Mouse (Mus musculus) central nervous system, embryonic 14 days (tissue): ENCODE measurements around the gene Tmem104. TPM values are rescaled to one million over a fixed set of nuclear protein-coding genes. Genes with fewer than 3 reads are reported as not detected.

ENCODE experiments used
- polyA plus RNA-seq: library from polyadenylated mRNA; depleted of rRNA; stranded (reverse); fragments of >200 nt; gene quantifications from 2 replicates; pipeline ENCODE4 v1.2.3, GENCODE M21; 2012; rRNA removed

Tmem104 gene
- polyA plus RNA-seq = 5.6 and 6.9 TPM in 2 replicates

DNA sequence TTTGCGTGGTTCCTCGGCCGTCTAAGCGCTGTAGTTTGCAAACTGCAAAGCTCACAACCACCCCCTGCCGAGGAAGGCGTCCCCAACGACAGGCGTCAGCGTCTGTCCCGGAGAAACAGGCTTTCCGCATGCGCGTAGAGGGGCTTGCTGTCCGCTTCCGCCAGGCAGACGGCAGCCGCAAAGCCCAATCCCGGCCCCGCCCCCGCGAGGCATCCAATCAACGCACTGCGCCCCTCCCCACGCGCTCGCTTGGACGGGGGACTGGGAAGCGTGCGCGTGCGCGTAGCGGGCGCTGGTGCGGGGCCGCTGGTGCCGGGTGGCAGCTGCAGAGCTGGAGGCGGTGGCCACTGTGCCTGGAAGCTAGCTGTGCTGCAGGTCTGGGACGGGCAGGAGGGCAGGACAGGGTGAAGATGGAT, at the start of gene Tmem104:
Gene Tmem104 (plus strand): TSS at position 264 of the 416 bp plus-strand sequence.

DNA sequence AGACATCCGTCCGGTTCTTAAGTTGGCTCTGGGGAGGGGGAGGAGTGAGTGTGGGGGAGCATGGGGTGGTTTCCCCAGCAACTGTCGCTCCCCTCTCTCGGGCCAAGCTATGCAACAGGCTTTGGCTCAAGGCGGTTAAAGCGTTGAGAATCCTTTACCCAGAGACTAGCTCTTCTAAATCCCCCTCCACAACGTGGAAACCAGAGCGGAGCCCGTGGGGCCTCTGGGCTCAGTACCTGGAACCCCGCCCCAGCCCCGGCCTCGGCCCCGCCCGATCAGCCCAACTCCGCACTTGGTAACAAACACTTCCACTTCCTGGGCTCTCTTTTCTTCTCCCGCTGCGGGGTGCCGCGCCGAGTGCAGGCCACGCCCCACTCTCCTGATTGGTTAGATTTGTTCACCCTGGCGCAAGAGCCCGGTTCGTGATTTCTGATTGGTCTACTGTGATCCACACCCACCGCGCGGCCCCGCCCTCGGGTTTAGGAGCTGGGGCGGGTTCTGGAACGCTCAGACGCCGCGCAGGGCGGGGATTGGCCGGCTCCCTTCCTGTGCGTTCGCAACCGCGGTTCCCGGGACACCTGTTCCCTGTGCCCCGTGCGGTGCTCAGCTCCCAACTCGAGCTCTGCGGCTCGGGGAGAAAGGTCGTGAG, 24.3 kb upstream of the Tmem104 start, which contains the start of gene Slc9a3r1:
Gene Slc9a3r1 (plus strand): TSS at position 510 of the 649 bp plus-strand sequence.

DNA sequence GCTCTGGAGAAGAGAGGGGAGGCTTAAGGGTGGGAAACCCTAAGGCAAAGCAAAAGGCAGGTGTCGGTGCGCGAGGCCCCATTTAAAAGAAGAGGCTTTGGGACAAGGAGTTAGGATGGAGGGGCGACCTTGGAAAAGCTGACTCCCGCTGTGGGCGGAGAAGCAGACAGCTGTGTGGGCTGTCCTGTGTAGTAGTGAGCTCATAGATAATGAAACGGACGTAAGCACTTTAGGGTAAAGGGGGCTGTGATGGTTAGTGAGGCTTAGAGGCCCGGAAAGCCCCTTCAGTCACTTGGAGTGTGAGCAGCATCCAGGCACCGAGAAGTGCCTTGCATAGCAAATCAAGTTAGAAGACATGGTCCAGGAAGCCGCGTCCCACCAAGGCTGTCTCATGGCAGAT, 406 bp downstream of the Tmem104 start, which contains the start of gene Nat9:
Gene Nat9 (minus strand): TSS at position 167 of the 400 bp plus-strand sequence.

DNA sequence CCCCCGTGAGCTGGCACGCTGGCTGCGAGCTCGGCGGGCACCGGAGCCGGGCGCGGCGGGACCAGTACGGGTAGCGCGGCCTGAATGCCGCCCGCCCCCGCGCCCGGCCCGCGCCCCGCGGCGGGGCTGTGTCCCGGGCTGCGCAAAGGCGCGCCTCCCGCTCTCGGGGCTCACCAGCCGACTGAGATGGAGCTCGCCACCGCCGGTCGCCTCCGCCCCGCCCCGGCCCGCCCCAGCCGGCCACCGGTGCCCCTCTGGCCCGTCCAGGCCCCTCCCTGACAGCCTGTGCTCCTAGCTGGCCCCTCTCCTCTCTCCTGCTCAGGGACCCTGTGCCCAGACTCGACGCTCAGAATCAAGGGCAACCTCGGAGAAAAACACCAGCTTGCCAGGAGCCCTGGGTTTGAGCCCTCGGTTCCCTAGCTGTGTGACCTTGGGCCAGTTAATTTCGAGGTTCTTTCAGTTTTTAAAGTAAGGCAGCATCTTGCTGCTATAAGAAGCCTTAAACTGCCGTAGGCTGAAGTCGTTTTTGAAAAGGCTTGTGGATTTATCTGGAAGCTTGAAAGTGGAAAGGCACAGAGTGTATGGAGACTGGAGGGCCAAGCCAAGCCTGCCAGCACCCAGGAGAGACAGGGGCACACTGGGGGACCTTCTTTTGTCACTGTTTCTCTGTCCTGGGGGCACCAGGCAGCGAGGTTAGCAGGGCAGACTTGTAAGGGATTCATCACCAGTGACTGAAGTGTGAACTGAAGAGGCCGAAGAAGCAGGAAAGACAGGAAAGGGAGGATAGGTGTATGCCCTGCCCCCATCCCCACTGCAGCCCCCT, 80.0 kb downstream of the Tmem104 start, which contains the start of gene Grin2c:
Gene Grin2c (minus strand): TSS at position 183 of the 823 bp plus-strand sequence.

DNA sequence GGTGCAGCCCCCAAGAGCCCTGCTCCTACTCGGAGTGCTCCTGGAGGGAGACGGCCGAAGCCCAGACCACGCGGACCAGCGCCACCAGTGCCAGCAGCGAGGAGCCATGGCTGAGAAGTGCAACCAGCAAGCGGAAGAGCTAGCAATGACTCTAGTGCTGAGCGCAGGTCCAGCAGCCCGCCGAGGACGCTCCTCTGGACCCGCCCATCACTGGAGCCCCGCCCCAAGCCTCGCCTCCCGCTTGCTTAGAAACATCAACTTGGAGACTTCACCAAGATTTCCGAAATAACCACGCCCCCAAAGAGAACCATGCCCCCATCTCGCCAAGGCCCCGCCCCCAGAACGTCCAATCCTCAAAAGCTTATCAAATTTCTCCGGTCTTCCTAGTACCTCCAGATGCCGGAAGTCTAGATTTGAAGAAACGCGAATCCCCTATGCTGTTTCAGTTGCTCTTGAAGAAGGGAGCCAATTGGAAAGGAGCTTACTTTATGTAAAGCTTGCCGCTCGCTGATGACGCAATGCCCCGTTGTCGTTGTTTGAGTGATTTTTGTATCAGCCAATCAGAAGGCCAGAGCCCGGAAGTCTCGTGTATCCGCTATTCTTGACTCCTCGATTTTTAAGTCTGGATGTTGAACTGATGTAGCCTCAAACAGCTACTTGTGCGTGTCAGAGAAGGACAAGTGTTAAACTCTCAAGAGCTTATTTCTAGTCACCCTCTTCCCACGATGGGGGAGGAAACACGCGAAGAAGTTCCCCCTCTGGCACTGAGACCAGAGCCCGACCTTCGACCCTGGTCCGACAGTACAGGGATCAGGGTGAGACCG, 89.7 kb downstream of the Tmem104 start, which contains the start of gene Fdxr:
Gene Fdxr (minus strand): TSS at position 271 of the 824 bp plus-strand sequence.

Other genes starting within 250 kb of the Tmem104 start
- gene Cd300c, start 218.3 kb upstream of the Tmem104 start, polyA plus RNA-seq = 0.09 TPM in 1 of 2 replicates, not detected in the other
- 0.10 and 0.11 TPM in 2 replicates for gene Cd300ld, start 197.6 kb upstream of the Tmem104 start, polyA plus RNA-seq
- 0.91 and 1.1 TPM in 2 replicates for gene Cd300c2, start 185.6 kb upstream of the Tmem104 start, polyA plus RNA-seq
- gene Cd300ld2, start 171.3 kb upstream of the Tmem104 start, polyA plus RNA-seq = 0.11 TPM in 1 of 2 replicates, not detected in the other
- gene Cd300ld4, start 160.5 kb upstream of the Tmem104 start, polyA plus RNA-seq = 0.11 and 0.38 TPM in 2 replicates
- gene Cd300ld5, start 149.7 kb upstream of the Tmem104 start, polyA plus RNA-seq = 0.24 TPM in 1 of 2 replicates, not detected in the other
- 0.24 and 0.53 TPM in 2 replicates for gene Cd300ld3, start 139.1 kb upstream of the Tmem104 start, polyA plus RNA-seq
- 0.05 TPM in 1 of 2 replicates, not detected in the other for gene Cd300e, start 125.3 kb upstream of the Tmem104 start, polyA plus RNA-seq
- gene Rab37, start 96.1 kb upstream of the Tmem104 start, polyA plus RNA-seq = 0.90 and 1.1 TPM in 2 replicates
- gene Cd300lf, start 53.5 kb upstream of the Tmem104 start, polyA plus RNA-seq = 0.43 and 0.98 TPM in 2 replicates
- 37.2 and 38.4 TPM in 2 replicates for gene Slc9a3r1, start 24.1 kb upstream of the Tmem104 start, polyA plus RNA-seq
- 22.3 and 23.1 TPM in 2 replicates for gene Nat9, start 372 bp downstream of the Tmem104 start, polyA plus RNA-seq
- gene Grin2c, start 79.8 kb downstream of the Tmem104 start, polyA plus RNA-seq = 0.96 and 1.0 TPM in 2 replicates
- 26.5 and 29.2 TPM in 2 replicates for gene Fdxr, start 89.6 kb downstream of the Tmem104 start, polyA plus RNA-seq
- 1.8 and 2.4 TPM in 2 replicates for gene Fads6, start 110.2 kb downstream of the Tmem104 start, polyA plus RNA-seq
- gene Otop2, start 119.7 kb downstream of the Tmem104 start, polyA plus RNA-seq = 0.10 TPM in 2 replicates
- 0.05 TPM in 2 replicates for gene Ush1g, start 134.6 kb downstream of the Tmem104 start, polyA plus RNA-seq
- gene Otop3, start 147.2 kb downstream of the Tmem104 start, polyA plus RNA-seq = 0.36 and 0.41 TPM in 2 replicates
- gene Hid1, start 180.3 kb downstream of the Tmem104 start, polyA plus RNA-seq = 45.1 and 49.4 TPM in 2 replicates
- gene Cdr2l, start 194.4 kb downstream of the Tmem104 start, polyA plus RNA-seq = 34.8 and 35.1 TPM in 2 replicates
- gene Mrpl58, start 216.3 kb downstream of the Tmem104 start, polyA plus RNA-seq = 134 and 152 TPM in 2 replicates
- 497 and 500 TPM in 2 replicates for gene Atp5h, start 232.5 kb downstream of the Tmem104 start, polyA plus RNA-seq
- 51.5 and 51.6 TPM in 2 replicates for gene Kctd2, start 232.6 kb downstream of the Tmem104 start, polyA plus RNA-seq